Mouse (Mus musculus) heart, embryonic 12.5 days (tissue): ENCODE measurements at regions not wholly inside any gene's neighbourhood (a gene's known extent, or its start where the extent isn't known, plus 50 kb on each side); places are given as distances from the start of the nearest gene placed in this dataset.
A peak's percentile ranks its signal among the peaks of the same experiment; 100 is the strongest.

Source experiments
- ATAC-seq: fragments of 200-750 bp; cut with Nextera tagmentation; 2 replicates; pipeline ENCODE4 v1.8.0; 2017; ENCODE audit warnings: moderate TSS enrichment, moderate library complexity; ENCODE audit not compliant: insufficient number of reproducible peaks, low FRiP score
- H3K27ac ChIP-seq: fragments of 300-500 bp; sonication (generic); 2 replicates; pipeline ENCODE4 v1.5.1; 2016; ENCODE audit warnings: mild to moderate bottlenecking, moderate library complexity; ENCODE audit not compliant: poor library complexity, severe bottlenecking
- H3K27me3 ChIP-seq: fragments of 300-500 bp; sonication (generic); replicated peaks from 2 replicates; pipeline ENCODE4 v1.6.1; 2016; ENCODE audit warnings: mild to moderate bottlenecking, moderate library complexity
- H3K36me3 ChIP-seq: fragments of 300-500 bp; sonication (generic); 2 replicates; pipeline ENCODE4 v1.6.1; 2016; ENCODE audit warnings: mild to moderate bottlenecking, moderate library complexity
- H3K4me1 ChIP-seq: fragments of 300-500 bp; sonication (generic); replicated peaks from 2 replicates; pipeline ENCODE4 v1.6.1; 2016; ENCODE audit warnings: mild to moderate bottlenecking
- H3K4me2 ChIP-seq: fragments of 300-500 bp; sonication (generic); 2 replicates; pipeline ENCODE4 v1.6.1; 2016; ENCODE audit warnings: mild to moderate bottlenecking, moderate library complexity
- H3K4me3 ChIP-seq: fragments of 300-500 bp; sonication (generic); 2 replicates; pipeline ENCODE4 v1.5.1; 2016; ENCODE audit warnings: mild to moderate bottlenecking
- H3K9ac ChIP-seq: fragments of 300-500 bp; sonication (generic); 2 replicates; pipeline ENCODE4 v1.6.1; 2016; ENCODE audit warnings: mild to moderate bottlenecking, moderate library complexity
- H3K9me3 ChIP-seq: fragments of 300-500 bp; sonication (generic); replicated peaks from 2 replicates; pipeline ENCODE4 v1.6.1; 2016; ENCODE audit warnings: mild to moderate bottlenecking, moderate library complexity
- WGBS: fragments of 180-500 bp; shearing (Covaris S2); methylation state at CpG from one replicate; pipeline ENCODE4 v1.1.7; 2016; 5-methylcytosine and 5-hydroxymethylcytosine counted together

DNA sequence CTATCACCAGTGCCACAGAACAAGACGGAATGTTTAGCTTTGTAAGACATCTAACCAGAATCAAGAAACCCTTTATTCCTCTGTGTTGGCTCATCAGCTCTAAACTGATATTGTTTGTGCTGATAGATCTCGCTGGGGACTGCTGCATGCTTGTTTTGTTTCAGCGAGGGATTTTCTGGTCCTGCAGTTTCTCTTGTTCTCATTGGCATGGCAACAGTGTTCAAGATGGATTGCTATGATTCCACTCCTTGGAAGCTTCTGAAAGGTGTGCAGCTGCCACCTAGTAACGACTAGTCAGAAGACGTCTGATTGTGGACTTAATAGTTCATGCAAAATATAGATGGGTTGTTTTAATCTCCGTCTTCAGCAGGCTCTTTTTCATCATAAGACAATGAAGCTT, 591.2 kb downstream of the Sorcs1 start:
- no peaks in the 10 kb centered on the region for H3K4me1 ChIP-seq
- no peak overlapping the region for H3K9ac ChIP-seq
- H3K27ac ChIP-seq = no peak overlapping the region
- no peaks in the 10 kb centered on the region for H3K27me3 ChIP-seq
- 66% methylated on average over 6 of the region's 6 CpGs for WGBS
- H3K36me3 ChIP-seq = no peaks in the 10 kb centered on the region
- no peak overlapping the region for H3K4me3 ChIP-seq
- H3K9me3 ChIP-seq = no peaks in the 10 kb centered on the region
- no peak for ATAC-seq
- H3K4me2 ChIP-seq = no peak overlapping the region

- no peaks in the 10 kb centered on the region for H3K9me3 ChIP-seq
- no peak overlapping the region for H3K9ac ChIP-seq
- 84% methylated on average over 6 of the region's 6 CpGs for WGBS
- ATAC-seq = no peak
- no peak overlapping the region for H3K4me2 ChIP-seq
- no peaks in the 10 kb centered on the region for H3K4me1 ChIP-seq
- no peaks in the 10 kb centered on the region for H3K36me3 ChIP-seq
- H3K4me3 ChIP-seq = no peak overlapping the region
- H3K27me3 ChIP-seq = no peaks in the 10 kb centered on the region
- no peak overlapping the region for H3K27ac ChIP-seq
Observed at GRCm38 (mm10) chr19:50077427-50078040, 600.9 kb downstream of the Sorcs1 start.

GRCm38 (mm10) chr19:50060448-50060847, 618.0 kb downstream of the Sorcs1 start:
- Histone ChIP-seq H3K4me3 (no peak overlapping the region), H3K27me3 (no peaks in the 10 kb centered on the region), H3K4me2 (no peak overlapping the region), H3K9me3 (no peaks in the 10 kb centered on the region), H3K36me3 (no peaks in the 10 kb centered on the region), H3K4me1 (no peaks in the 10 kb centered on the region), H3K9ac (no peak overlapping the region), H3K27ac (no peak overlapping the region)
- no peak for ATAC-seq
- WGBS = 60% methylated on average over 6 of the region's 6 CpGs

GRCm38 (mm10) chr19:50052910-50053309, 625.5 kb downstream of the Sorcs1 start:
- H3K4me3 ChIP-seq = no peak overlapping the region
- WGBS = 48% methylated on average over 2 of the region's 2 CpGs
- H3K4me1 ChIP-seq = no peaks in the 10 kb centered on the region
- H3K9me3 ChIP-seq = no peaks in the 10 kb centered on the region
- H3K9ac ChIP-seq = no peak overlapping the region
- no peak overlapping the region for H3K4me2 ChIP-seq
- H3K27ac ChIP-seq = no peak overlapping the region
- ATAC-seq = no peak
- no peaks in the 10 kb centered on the region for H3K36me3 ChIP-seq
- no peaks in the 10 kb centered on the region for H3K27me3 ChIP-seq

DNA sequence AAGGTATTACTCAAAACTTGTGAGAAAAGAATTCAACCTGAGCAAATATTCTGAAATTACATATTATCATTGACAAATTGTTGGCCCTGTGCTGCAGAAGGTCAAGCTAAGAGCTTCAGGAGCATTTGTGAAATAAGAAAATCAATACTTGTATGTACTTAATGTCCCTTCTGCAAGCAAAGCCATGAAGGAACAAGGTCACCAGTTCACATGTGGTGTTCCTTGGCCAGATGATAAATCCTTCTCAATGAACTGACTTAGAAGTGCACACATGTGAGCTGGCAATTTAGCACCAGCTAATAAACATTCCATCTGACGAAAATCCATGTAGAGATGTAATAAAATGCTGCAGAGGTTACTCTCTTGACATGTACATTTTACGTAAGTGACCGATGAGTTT, 632.7 kb downstream of the Sorcs1 start:
- Histone ChIP-seq H3K36me3 (no peaks in the 10 kb centered on the region), H3K4me2 (no peak overlapping the region), H3K9me3 (no peaks in the 10 kb centered on the region), H3K4me3 (no peak overlapping the region), H3K9ac (no peak overlapping the region), H3K27ac (no peak overlapping the region), H3K4me1 (no peaks in the 10 kb centered on the region), H3K27me3 (no peaks in the 10 kb centered on the region)
- 85% methylated on average over 3 of the region's 3 CpGs for WGBS
- no peak for ATAC-seq

DNA sequence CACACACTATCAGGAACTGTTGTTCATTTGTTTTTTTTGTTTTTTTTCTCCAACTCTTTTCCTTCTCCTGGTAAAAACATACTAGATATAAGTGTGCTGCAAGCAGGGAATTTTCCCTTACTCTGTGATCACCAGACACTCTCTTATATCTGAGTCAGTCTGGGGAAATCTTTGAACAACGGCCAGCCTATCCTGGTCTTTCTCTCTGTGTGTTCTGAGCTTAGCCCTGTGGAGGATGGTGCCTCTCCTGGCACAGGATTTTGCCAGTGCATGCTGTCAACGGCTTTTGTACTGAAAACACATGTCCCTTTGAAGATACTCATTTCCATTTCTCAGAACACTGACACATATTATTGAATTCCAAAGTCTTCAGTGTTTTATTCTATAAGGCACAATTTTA, 664.8 kb downstream of the Sorcs1 start:
- peak; percentile 48; the same call in 1 of the 2 replicates for ATAC-seq
- no peaks in the 10 kb centered on the region for H3K36me3 ChIP-seq
- H3K9ac ChIP-seq = no peak overlapping the region
- no peaks in the 10 kb centered on the region for H3K27me3 ChIP-seq
- 23% methylated on average over 2 of the region's 2 CpGs for WGBS
- no peak overlapping the region for H3K27ac ChIP-seq
- no peaks in the 10 kb centered on the region for H3K4me1 ChIP-seq
- H3K9me3 ChIP-seq = no peaks in the 10 kb centered on the region
- H3K4me2 ChIP-seq = no peak overlapping the region
- H3K4me3 ChIP-seq = no peak overlapping the region

- no peaks in the 10 kb centered on the region for H3K9me3 ChIP-seq
- H3K4me2 ChIP-seq = peak overlapping the region; percentile 19; the same call in 1 of the 2 replicates
- 25% methylated on average over 7 of the region's 7 CpGs for WGBS
- no peak for ATAC-seq
- H3K36me3 ChIP-seq = no peaks in the 10 kb centered on the region
- H3K27me3 ChIP-seq = no peaks in the 10 kb centered on the region
- H3K9ac ChIP-seq = no peak overlapping the region
- no peak overlapping the region for H3K4me3 ChIP-seq
- peaks cover 6% of the 10 kb centered on the region for H3K4me1 ChIP-seq
- no peak overlapping the region for H3K27ac ChIP-seq
Observed at GRCm38 (mm10) chr19:50005248-50005647, 673.2 kb downstream of the Sorcs1 start.

GRCm38 (mm10) chr19:49985826-49986225, 692.6 kb downstream of the Sorcs1 start:
- Histone ChIP-seq H3K36me3 (no peaks in the 10 kb centered on the region), H3K4me2 (no peak overlapping the region), H3K9me3 (no peaks in the 10 kb centered on the region), H3K9ac (no peak overlapping the region), H3K4me3 (no peak overlapping the region), H3K27ac (no peak overlapping the region), H3K27me3 (no peaks in the 10 kb centered on the region), H3K4me1 (no peaks in the 10 kb centered on the region)
- ATAC-seq = no peak
- 88% methylated on average over 2 of the region's 2 CpGs for WGBS

GRCm38 (mm10) chr19:49966284-49966841, 712.1 kb downstream of the Sorcs1 start:
- no peaks in the 10 kb centered on the region for H3K9me3 ChIP-seq
- H3K4me1 ChIP-seq = no peaks in the 10 kb centered on the region
- no peak overlapping the region for H3K9ac ChIP-seq
- no peak overlapping the region for H3K4me3 ChIP-seq
- H3K36me3 ChIP-seq = no peaks in the 10 kb centered on the region
- WGBS = 62% methylated on average over 6 of the region's 6 CpGs
- no peak overlapping the region for H3K27ac ChIP-seq
- no peaks in the 10 kb centered on the region for H3K27me3 ChIP-seq
- H3K4me2 ChIP-seq = no peak overlapping the region
- no peak for ATAC-seq

DNA sequence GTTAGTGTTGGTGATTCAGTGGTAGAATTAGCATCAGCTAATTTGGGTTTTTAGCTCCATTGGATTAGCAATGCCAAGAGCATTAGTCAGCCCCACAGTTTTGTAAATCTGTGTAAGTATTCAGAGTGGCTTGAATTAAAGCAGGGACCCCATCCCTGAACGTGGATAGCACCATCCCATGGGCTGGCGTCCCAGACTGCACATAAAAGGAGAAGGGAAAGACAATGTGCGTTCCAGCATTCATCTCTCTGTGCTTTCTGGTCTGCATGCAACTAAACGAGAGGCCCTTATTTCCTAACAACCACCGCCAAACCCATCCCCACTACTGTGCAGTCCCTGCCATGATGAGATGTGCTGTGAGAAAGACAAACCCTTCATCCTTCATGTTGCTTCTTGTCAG, 713.8 kb downstream of the Sorcs1 start:
- Histone ChIP-seq H3K9ac (no peak overlapping the region), H3K9me3 (no peaks in the 10 kb centered on the region), H3K4me1 (no peaks in the 10 kb centered on the region), H3K36me3 (no peaks in the 10 kb centered on the region), H3K4me3 (no peak overlapping the region), H3K27me3 (no peaks in the 10 kb centered on the region), H3K27ac (no peak overlapping the region), H3K4me2 (no peak overlapping the region)
- no peak for ATAC-seq
- 71% methylated on average over 5 of the region's 5 CpGs for WGBS

- Histone ChIP-seq H3K9me3 (no peaks in the 10 kb centered on the region), H3K27me3 (no peaks in the 10 kb centered on the region), H3K27ac (no peak overlapping the region), H3K4me3 (no peak overlapping the region), H3K4me1 (no peaks in the 10 kb centered on the region), H3K36me3 (no peaks in the 10 kb centered on the region), H3K4me2 (no peak overlapping the region), H3K9ac (no peak overlapping the region)
- ATAC-seq = no peak
- WGBS = 49% methylated on average over 5 of the region's 5 CpGs
Observed at GRCm38 (mm10) chr19:49958517-49958916, 719.9 kb downstream of the Sorcs1 start.

DNA sequence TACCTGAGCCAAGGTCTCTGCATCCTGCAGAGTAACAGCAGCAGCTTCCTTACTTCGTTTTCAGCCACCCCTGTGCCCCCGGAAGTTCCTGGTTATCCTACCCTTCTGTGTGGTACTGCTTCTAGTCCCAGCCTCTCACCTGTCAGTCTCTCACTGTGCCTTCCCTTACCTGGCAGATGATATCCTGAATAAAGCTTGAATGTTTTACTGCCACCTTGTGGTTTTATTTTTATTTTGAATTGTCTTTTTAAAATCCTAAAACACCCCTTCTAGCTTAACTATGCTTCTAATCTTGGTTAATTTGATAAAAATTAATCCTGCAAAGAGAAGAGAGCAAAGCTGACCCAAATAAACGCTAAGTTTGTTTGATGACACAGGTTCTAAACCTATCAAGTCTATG, 747.2 kb downstream of the Sorcs1 start:
- ATAC-seq = no peak
- WGBS = 28% methylated on average over 3 of the region's 3 CpGs
- no peak overlapping the region for H3K9ac ChIP-seq

More for the DNA sequence above, 747.2 kb downstream of the Sorcs1 start:
- no peak overlapping the region for H3K27ac ChIP-seq
- H3K4me1 ChIP-seq = no peaks in the 10 kb centered on the region
- H3K36me3 ChIP-seq = no peaks in the 10 kb centered on the region
- H3K4me2 ChIP-seq = no peak overlapping the region
- no peaks in the 10 kb centered on the region for H3K9me3 ChIP-seq
- H3K27me3 ChIP-seq = no peaks in the 10 kb centered on the region
- no peak overlapping the region for H3K4me3 ChIP-seq
